Mouse (Mus musculus): ENCODE measurements at regions not wholly inside any gene's neighbourhood (a gene's known extent, or its start where the extent isn't known, plus 50 kb on each side); places are given as distances from the start of the nearest gene placed in this dataset.
"Not testable (repeated sequence)": the region's sequence is repeated elsewhere in the genome, so short reads cannot be mapped to it uniquely, and the experiment has no call there.

- no peak overlapping the region for H3K27ac ChIP-seq
- 72% methylated on average over 14 of the region's 14 CpGs for WGBS (ENCODE audit: insufficient replicate concordance)
- no peak for ATAC-seq
Observed at GRCm38 (mm10) chr13:97331072-97331471, 90.2 kb downstream of the Enc1 start.

GRCm38 (mm10) chr13:97321307-97321706, 80.4 kb downstream of the Enc1 start:
- H3K4me1 ChIP-seq; H3K4me3 ChIP-seq; H3K27ac ChIP-seq; H3K27me3 ChIP-seq (replicated peaks); H3K9ac ChIP-seq; H3K9me3 ChIP-seq (replicated peaks); H3K36me3 ChIP-seq; H3K4me2 ChIP-seq; ATAC-seq: not testable (repeated sequence)
- 62% methylated on average over 4 of the region's 4 CpGs for WGBS (ENCODE audit: insufficient replicate concordance)

More at GRCm38 (mm10) chr13:97331072-97331471, 90.2 kb downstream of the Enc1 start:
- no peak overlapping the region for H3K9ac ChIP-seq
- H3K36me3 ChIP-seq, result no peaks in the 10 kb centered on the region
- no peak overlapping the region for H3K4me3 ChIP-seq
- no peak overlapping the region for H3K4me2 ChIP-seq
- 0 out of 2 replicates have a peak, but pooled peaks cover 9% of the 10 kb centered on the region for H3K4me1 ChIP-seq
- 0 out of 2 replicates have a peak, but pooled peaks cover 6% of the 10 kb centered on the region for H3K27me3 ChIP-seq (replicated peaks)
- H3K9me3 ChIP-seq (replicated peaks), result 0 out of 2 replicates have a peak, but pooled peaks cover 2% of the 10 kb centered on the region

- 22% methylated on average over 2 of the region's 4 CpGs for WGBS (ENCODE audit: insufficient replicate concordance)
- peaks cover 4% of the 10 kb centered on the region; the same call in 1 of the 2 replicates for H3K4me1 ChIP-seq
Observed at GRCm38 (mm10) chr13:97320756-97321155, 79.9 kb downstream of the Enc1 start.

GRCm38 (mm10) chr13:97320298-97320697, 79.4 kb downstream of the Enc1 start:
- H3K4me1 ChIP-seq, result peaks cover 4% of the 10 kb centered on the region; the same call in 1 of the 2 replicates
- H3K27ac ChIP-seq, result no peak overlapping the region
- no peak overlapping the region for H3K9ac ChIP-seq
- H3K36me3 ChIP-seq, result no peaks in the 10 kb centered on the region
- H3K9me3 ChIP-seq (replicated peaks), result no peaks in the 10 kb centered on the region
- 71% methylated on average over 1 of the region's 1 CpGs for WGBS (ENCODE audit: insufficient replicate concordance)
- H3K4me3 ChIP-seq, result no peak overlapping the region
- no peak overlapping the region for H3K4me2 ChIP-seq
- no peaks in the 10 kb centered on the region for H3K27me3 ChIP-seq (replicated peaks)
- ATAC-seq, result no peak

More at GRCm38 (mm10) chr13:97320756-97321155, 79.9 kb downstream of the Enc1 start:
- ATAC-seq, result no peak
- Histone ChIP-seq H3K4me2 (no peak overlapping the region), H3K36me3 (no peaks in the 10 kb centered on the region), H3K9ac (no peak overlapping the region), H3K9me3 (replicated peaks) (no peaks in the 10 kb centered on the region), H3K4me3 (no peak overlapping the region), H3K27me3 (replicated peaks) (no peaks in the 10 kb centered on the region), H3K27ac (no peak overlapping the region)

GRCm38 (mm10) chr13:97317633-97318032, 76.7 kb downstream of the Enc1 start:
- no peak for ATAC-seq
- no peaks in the 10 kb centered on the region for H3K9me3 ChIP-seq (replicated peaks)
- H3K4me1 ChIP-seq, result peaks cover 4% of the 10 kb centered on the region; the same call in 1 of the 2 replicates
- H3K4me2 ChIP-seq, result no peak overlapping the region
- H3K9ac ChIP-seq, result no peak overlapping the region
- H3K4me3 ChIP-seq, result no peak overlapping the region
- no peak overlapping the region for H3K27ac ChIP-seq
- H3K36me3 ChIP-seq, result no peaks in the 10 kb centered on the region
- no peaks in the 10 kb centered on the region for H3K27me3 ChIP-seq (replicated peaks)
- 31% methylated on average over 3 of the region's 3 CpGs for WGBS (ENCODE audit: insufficient replicate concordance)

- Histone ChIP-seq H3K36me3 (no peaks in the 10 kb centered on the region), H3K4me1 (no peaks in the 10 kb centered on the region; the same call in 1 of the 2 replicates), H3K9ac (no peak overlapping the region), H3K27ac (no peak overlapping the region), H3K27me3 (replicated peaks) (no peaks in the 10 kb centered on the region), H3K9me3 (replicated peaks) (no peaks in the 10 kb centered on the region), H3K4me3 (no peak overlapping the region), H3K4me2 (no peak overlapping the region)
- no peak for ATAC-seq
- WGBS (ENCODE audit: insufficient replicate concordance), result 69% methylated on average over 16 of the region's 16 CpGs
Observed at GRCm38 (mm10) chr13:97312420-97313370, 71.8 kb downstream of the Enc1 start.

- 24% methylated on average over 4 of the region's 4 CpGs for WGBS (ENCODE audit: insufficient replicate concordance)
- Histone ChIP-seq H3K36me3 (no peaks in the 10 kb centered on the region), H3K4me1 (no peaks in the 10 kb centered on the region; the same call in 1 of the 2 replicates), H3K9me3 (replicated peaks) (no peaks in the 10 kb centered on the region), H3K9ac (no peak overlapping the region), H3K27me3 (replicated peaks) (no peaks in the 10 kb centered on the region), H3K4me3 (no peak overlapping the region), H3K4me2 (no peak overlapping the region), H3K27ac (peak overlapping the region; percentile 1; the same call in 1 of the 2 replicates)
- ATAC-seq, result no peak
Observed at GRCm38 (mm10) chr13:97311340-97311739, 70.4 kb downstream of the Enc1 start.

GRCm38 (mm10) chr13:97310855-97311189, 69.9 kb downstream of the Enc1 start:
- Histone ChIP-seq H3K4me2 (no peak overlapping the region), H3K4me3 (no peak overlapping the region), H3K27me3 (replicated peaks) (no peaks in the 10 kb centered on the region), H3K36me3 (no peaks in the 10 kb centered on the region), H3K9me3 (replicated peaks) (no peaks in the 10 kb centered on the region), H3K4me1 (no peaks in the 10 kb centered on the region; the same call in 1 of the 2 replicates), H3K27ac (no peak overlapping the region), H3K9ac (no peak overlapping the region)
- 35% methylated on average over 3 of the region's 3 CpGs for WGBS (ENCODE audit: insufficient replicate concordance)
- ATAC-seq, result no peak

GRCm38 (mm10) chr13:97310186-97310854, 69.4 kb downstream of the Enc1 start:
- ATAC-seq, result no peak
- Histone ChIP-seq H3K36me3 (no peaks in the 10 kb centered on the region), H3K4me1 (no peaks in the 10 kb centered on the region; the same call in 1 of the 2 replicates), H3K9ac (no peak overlapping the region), H3K4me3 (no peak overlapping the region), H3K27me3 (replicated peaks) (no peaks in the 10 kb centered on the region), H3K27ac (no peak overlapping the region), H3K4me2 (no peak overlapping the region), H3K9me3 (replicated peaks) (no peaks in the 10 kb centered on the region)
- WGBS (ENCODE audit: insufficient replicate concordance), result 46% methylated on average over 8 of the region's 8 CpGs

- H3K27ac ChIP-seq, result no peak overlapping the region
- WGBS (ENCODE audit: insufficient replicate concordance), result 68% methylated on average over 3 of the region's 3 CpGs
- no peak overlapping the region for H3K4me2 ChIP-seq
- H3K4me1 ChIP-seq, result no peaks in the 10 kb centered on the region; the same call in 1 of the 2 replicates
- H3K9me3 ChIP-seq (replicated peaks), result no peaks in the 10 kb centered on the region
- no peak for ATAC-seq
- H3K9ac ChIP-seq, result no peak overlapping the region
- H3K36me3 ChIP-seq, result no peaks in the 10 kb centered on the region
- no peaks in the 10 kb centered on the region for H3K27me3 ChIP-seq (replicated peaks)
- no peak overlapping the region for H3K4me3 ChIP-seq
Observed at GRCm38 (mm10) chr13:97309411-97309810, 68.5 kb downstream of the Enc1 start.

GRCm38 (mm10) chr13:97308431-97308830, 67.5 kb downstream of the Enc1 start:
- 74% methylated on average over 2 of the region's 2 CpGs for WGBS (ENCODE audit: insufficient replicate concordance)

More at GRCm38 (mm10) chr13:97308431-97308830, 67.5 kb downstream of the Enc1 start:
- no peak overlapping the region for H3K27ac ChIP-seq
- no peaks in the 10 kb centered on the region for H3K27me3 ChIP-seq (replicated peaks)
- no peak overlapping the region for H3K4me3 ChIP-seq
- H3K4me1 ChIP-seq, result no peaks in the 10 kb centered on the region; the same call in 1 of the 2 replicates
- H3K36me3 ChIP-seq, result no peaks in the 10 kb centered on the region
- ATAC-seq, result no peak
- no peak overlapping the region for H3K4me2 ChIP-seq
- no peaks in the 10 kb centered on the region for H3K9me3 ChIP-seq (replicated peaks)
- H3K9ac ChIP-seq, result no peak overlapping the region

All from liver, embryonic 12.5 days (tissue).